Mouse (Mus musculus) C2C12 (cell line): ENCODE measurements around the gene Tspan9.

Experiments
- CEBPB ChIP-seq: IDR thresholded peaks from one replicate; pipeline ENCODE4 v1.6.1; 2011; ENCODE audit warnings: low read depth, mild to moderate bottlenecking, control low read depth, moderate library complexity
- CTCF ChIP-seq: IDR thresholded peaks from one replicate; pipeline ENCODE4 v1.5.1; 2011; ENCODE audit not compliant: control insufficient read depth, insufficient read depth, insufficient read length
- FOSL1 ChIP-seq: IDR thresholded peaks from one replicate; pipeline ENCODE4 v1.8.0; 2011; ENCODE audit warnings: mild to moderate bottlenecking, low read length; ENCODE audit not compliant: poor library complexity, insufficient read depth, severe bottlenecking
- MAX ChIP-seq: IDR thresholded peaks from one replicate; pipeline ENCODE4 v1.6.1; 2011; ENCODE audit warnings: mild to moderate bottlenecking, control low read depth
- MYOD1 ChIP-seq: IDR thresholded peaks from one replicate; pipeline ENCODE4 v1.6.1; 2011; ENCODE audit warnings: low read depth; ENCODE audit not compliant: control insufficient read depth, insufficient read length
- USF1 ChIP-seq: IDR thresholded peaks from one replicate; pipeline ENCODE4 v1.6.1; 2011; ENCODE audit warnings: low read depth, mild to moderate bottlenecking, control low read depth, moderate library complexity

GRCm38 (mm10) chr6:127971931-127972330, 171.5 kb downstream of the Tspan9 start:
- TF ChIP-seq CTCF = no peak
- TF ChIP-seq FOSL1 = no peak
- no peak for TF ChIP-seq CEBPB
- TF ChIP-seq MAX = no peak
- TF ChIP-seq MYOD1 = no peak
- no peak for TF ChIP-seq USF1
